Mouse (Mus musculus): ENCODE results near the gene Sparc.
"Not testable (repeated sequence)": the region's sequence is repeated elsewhere in the genome, so short reads cannot be mapped to it uniquely, and the experiment has no call there.

The Sparc gene

GRCm38 (mm10) chr11:55436089-55436488 is 13.1 kb upstream of the Sparc start:
- DNase-seq (ENCODE audit: low read depth, low spot score): no peak

- no peak for DNase-seq (ENCODE audit: low read depth, low spot score)
Observed at GRCm38 (mm10) chr11:55432981-55433380, 10.0 kb upstream of the Sparc start.

DNA sequence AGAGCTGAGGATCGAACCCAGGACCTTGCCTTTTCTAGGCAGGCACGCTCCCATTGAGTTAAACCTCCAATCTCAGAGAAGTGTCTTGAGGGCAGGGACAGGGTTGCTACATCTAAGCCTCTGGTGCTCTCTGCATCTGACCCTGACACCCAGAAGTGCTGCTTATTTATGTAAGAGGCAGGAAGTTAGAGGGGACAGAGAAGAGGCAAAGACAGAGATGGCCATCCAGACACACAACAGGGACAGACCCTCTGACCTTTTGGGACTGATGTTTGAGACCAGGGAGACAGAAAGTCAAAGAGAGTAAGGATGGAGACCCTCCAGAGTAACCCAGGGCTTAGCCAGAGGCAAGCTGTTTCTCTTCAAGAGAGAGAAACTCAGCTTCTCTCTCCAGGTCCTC is 7.0 kb upstream of the Sparc start:
- DNase-seq (ENCODE audit: low read depth, low spot score): no peak

DNA sequence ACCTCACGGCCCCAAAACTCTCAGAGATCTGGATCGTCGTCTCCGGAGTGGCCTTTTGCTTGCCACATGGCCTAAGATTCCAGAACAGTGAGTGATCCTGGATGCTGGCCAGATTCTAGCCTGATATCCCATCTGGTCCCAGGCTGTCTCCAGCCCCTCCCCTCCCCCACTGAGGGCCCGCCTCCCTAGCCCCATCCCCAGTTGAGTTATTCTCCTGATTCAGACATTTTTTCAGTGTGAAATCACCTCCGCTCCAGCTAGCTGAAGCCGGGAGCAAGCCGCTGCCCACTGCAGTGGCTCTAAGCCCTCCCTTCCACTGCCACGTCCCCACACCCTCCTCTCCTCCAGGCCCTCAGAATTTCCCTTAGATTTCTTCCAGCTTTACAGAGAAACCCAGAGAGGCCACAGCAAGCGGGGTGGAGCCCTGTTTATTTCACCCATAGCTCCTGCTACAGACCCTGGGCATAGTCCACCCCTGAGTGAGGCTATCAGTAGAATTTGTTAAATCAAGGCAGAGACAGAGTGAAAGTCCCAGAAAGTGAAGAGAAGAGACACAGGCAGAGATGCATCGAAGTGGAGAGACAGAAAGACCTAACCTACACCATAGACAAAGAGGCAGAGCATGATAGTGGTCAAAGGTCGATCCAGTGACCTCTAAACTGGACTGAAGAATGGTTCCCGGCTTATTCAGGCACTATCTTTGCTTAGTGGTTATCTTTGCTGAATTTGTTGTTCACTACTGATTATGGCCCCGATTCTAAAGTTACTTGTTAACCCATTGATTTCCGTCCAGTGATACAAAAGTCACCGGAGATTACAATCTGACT is 5.4 kb upstream of the Sparc start:
- DNase-seq (ENCODE audit: low read depth, low spot score): no peak

DNA sequence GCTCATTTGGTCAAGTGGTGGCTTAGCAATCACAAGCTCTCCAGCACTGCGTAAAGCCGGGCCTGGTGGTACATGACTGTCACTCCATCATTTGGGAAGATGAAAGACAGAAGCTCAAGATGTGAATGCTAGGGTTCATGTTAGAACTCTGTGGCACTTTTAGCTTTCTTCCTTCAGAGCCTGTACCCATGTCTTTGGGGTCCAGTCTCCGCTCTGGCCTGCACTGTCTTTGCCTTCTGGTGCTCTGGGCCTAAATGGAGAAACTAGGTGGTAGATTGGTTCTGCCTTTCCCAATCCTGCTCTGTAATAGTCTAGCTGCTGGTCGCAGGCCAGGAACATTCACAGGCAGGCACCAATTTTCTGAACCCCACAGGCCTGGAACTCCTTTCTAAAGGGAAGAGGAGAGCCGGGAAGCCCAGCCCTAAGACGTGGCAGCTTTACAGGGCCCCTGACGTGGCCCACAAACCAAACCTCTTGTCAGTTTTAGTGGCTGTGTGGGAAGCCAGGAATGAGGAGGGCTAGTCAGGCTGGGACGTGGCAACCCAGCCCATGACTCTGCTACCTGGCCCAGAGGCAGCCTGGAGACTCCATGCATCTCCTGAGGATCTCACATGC is 1.9 kb upstream of the Sparc start:
- no peak for DNase-seq (ENCODE audit: low read depth, low spot score)

DNA sequence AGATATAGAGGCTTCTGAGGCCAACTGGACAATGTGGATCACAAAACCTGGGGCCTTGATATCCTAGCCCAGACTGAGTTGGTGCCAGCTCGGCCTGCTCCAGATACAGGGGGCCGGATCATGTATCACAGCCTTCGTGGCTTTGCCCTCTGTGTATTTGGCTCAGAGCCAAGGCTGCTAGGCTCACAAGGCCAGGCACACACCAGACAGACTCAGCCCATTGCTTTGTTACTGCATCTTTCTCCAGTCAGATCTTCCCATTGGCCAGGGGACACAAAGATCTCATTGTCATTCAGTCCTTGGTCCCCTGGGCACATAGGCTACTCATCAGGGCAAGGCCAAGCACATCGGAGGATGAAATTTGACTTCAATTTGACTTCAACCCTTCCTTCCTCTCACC is 773 bp upstream of the Sparc start:
- DNase-seq (ENCODE audit: low read depth, low spot score): no peak

GRCm38 (mm10) chr11:55419678-55420307 is 3.2 kb downstream of the Sparc start:
- DNase-seq (ENCODE audit: low read depth, low spot score): no peak

DNA sequence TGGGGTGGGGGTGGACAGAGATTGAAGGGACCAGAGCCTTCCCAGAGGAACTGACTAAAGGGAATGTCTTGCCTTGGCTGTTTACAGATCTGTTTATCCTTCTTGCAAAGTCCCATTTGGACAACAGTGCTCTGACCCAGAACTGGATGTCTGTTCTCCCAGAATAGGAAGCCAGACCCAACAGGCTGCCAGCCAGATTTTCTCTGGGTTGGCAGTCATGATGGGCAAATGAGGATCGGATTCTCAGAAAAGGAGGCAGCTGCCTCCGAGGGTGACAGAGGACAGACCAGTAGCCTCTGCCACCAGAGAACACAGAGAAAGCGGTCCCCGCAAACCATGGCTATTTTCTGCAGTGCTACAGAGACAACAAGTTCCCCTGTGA is 3.7 kb downstream of the Sparc start:
- DNase-seq (ENCODE audit: low read depth, low spot score): no peak

GRCm38 (mm10) chr11:55418704-55419061 is 4.3 kb downstream of the Sparc start:
- no peak for DNase-seq (ENCODE audit: low read depth, low spot score)

DNA sequence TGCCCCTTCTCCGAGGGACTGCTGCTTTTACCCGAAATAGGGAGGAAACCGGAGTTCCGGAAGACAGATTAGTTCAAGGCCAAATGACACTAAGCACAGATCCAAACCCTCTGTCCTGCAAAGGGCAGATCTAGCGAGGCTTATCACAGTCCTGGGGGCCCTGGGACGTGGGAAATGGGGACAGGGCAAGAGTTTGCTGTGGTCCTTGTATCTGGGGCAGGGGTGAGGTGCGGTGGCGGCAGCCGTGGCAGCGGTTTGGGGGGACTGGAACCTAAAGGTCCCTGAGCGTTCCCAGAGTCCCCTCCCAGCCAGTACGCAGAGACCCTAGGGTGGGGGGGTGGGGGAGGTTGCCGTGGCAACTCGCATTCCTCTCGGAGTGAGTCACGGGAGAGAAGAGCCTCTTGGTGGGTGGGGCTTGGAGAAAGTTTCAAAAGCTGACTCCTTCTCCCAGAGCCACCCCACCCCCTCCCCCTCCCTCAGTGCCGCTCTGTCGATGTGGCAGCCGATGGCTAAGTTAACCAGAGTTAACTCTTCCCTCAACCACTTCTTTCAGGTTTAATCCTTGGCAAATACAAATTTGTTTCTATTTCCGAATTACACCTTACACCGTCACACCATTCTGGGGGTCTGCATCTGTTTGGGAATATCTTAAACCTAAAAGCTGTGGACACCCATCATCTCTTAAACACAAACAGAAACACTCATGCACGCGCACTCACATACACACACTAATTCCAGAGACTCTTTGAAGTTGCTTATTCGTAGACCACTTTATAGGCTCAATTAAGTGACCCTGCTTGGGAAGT is 4.9 kb downstream of the Sparc start:
- DNase-seq (ENCODE audit: low read depth, low spot score): no peak

DNA sequence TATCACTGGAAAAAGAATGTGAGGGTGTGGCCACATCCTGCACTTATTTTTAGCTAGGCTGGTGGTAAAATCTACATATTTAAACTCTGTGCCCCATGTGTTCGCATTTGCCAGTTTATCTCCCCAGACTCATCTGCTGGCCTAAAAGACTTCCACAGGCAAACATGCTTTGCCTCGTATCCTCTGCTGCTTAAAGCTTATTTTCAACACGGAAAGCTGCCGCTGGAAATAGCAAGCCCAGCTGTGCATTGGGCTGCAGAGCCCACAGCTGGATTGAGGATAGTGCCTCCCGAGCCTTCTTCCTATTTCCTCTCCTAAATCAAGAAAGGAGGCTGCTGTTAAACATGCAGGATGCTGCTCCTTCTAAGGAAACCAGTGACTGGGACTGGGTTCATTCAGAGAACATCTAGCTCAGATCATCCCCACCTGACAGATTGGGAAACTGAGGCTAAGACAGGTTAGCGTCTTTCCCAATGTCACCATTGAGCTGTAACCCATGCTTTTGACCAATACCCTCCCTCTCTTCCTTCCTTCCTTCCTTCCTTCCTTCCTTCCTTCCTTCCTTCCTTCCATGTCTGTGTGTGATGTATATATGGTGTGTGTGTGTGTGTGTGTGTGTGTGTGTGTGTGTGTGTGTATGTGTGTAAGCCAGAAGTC is 6.2 kb downstream of the Sparc start:
- no peak for DNase-seq (ENCODE audit: low read depth, low spot score)

DNA sequence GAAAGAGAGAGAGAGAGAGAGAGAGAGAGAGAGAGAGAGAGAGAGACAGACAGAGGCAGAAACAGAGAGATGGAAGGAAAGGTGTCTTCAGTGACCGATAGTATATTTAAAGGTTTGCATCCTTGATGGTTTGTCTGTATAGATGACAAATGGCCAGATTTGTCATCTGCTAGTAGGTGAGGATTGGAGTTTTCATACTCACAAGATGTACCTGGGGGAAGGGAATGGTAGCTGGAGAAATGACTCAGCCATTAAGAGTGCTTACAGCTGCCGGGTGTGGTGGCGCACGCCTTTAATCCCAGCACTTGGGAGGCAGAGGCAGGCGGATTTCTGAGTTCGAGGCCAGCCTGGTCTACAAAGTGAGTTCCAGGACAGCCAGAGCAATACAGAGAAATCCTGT is 7.3 kb downstream of the Sparc start:
- not testable (repeated sequence) for DNase-seq (ENCODE audit: low read depth, low spot score)

- DNase-seq (ENCODE audit: low read depth, low spot score): no peak
Observed at GRCm38 (mm10) chr11:55415036-55415704, 7.8 kb downstream of the Sparc start.

DNA sequence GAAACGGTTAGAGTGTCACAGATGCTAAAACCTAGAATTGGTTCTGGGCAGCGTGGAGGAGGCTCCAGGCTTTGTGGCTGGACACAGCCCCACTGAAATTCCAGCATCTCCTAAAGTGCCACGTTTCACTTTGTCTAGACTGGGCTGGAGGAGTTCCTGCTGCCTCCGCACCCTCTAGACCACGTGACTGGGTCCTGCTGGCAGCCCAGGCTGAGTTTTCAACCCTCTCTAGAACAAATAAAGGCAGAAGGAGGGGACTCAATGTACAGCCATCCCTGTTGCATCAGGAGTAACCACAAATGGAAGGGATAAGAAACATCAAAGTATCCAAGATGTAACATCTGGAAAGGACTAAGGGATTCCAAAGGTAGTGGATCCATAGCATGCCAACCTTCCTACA is 8.7 kb downstream of the Sparc start:
- DNase-seq (ENCODE audit: low read depth, low spot score): no peak

- DNase-seq (ENCODE audit: low read depth, low spot score): no peak
Observed at GRCm38 (mm10) chr11:55413416-55413796, 9.6 kb downstream of the Sparc start.

DNA sequence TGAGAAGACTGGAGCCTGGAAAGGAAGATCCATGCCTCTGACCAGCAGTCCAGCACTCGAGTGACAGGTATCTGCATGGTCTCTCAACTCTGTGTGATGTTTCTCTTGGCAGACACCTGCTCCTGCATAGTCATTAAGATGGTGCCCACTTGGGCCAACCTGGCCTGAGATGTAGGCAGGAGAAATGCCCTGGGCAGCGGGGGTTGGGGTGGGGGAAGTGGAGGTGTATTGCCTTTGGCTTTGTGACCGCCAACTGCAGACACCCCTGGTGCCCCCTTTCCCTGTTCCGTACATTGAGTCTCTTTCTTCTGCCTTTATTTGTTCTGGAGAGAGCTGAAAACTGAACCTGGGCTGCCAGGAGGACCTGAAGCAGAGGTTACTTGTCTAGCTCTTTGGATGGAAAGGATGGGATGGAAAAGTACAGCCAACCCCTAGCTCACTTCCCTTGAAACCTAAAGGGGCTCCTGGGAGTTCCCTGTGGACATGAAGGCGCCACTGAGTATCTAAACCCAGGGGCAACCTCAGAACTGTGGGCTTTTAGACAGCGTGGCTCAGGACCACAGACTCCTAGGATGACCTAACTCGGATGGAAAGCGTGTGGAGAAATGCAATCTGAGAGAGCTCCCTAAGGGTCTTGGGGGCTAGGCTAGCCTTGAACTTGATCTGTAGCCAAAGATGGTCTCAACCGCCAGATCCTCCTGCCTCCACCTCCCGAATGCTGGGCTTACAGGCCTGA is 10.1 kb downstream of the Sparc start:
- DNase-seq (ENCODE audit: low read depth, low spot score): no peak

DNA sequence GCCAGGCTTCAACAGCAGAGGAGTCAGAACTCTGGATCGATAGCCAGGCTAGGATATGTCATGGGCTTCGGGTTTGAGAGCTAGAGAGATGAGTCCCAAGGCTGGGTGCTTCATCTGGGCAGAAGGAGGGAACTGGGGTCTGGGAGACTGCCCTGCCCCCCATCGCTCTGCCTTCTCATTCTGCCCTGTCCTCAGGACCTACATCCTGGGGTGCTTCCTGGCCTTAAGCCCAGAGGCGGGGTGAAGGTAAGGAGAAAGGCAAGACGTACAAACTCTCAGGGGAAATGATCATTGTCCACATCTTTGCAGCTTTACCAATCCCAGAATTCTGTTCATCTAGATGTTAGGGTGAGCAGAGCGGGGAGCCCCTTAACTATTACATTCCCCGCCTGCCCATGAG is 10.9 kb downstream of the Sparc start:
- no peak for DNase-seq (ENCODE audit: low read depth, low spot score)

DNA sequence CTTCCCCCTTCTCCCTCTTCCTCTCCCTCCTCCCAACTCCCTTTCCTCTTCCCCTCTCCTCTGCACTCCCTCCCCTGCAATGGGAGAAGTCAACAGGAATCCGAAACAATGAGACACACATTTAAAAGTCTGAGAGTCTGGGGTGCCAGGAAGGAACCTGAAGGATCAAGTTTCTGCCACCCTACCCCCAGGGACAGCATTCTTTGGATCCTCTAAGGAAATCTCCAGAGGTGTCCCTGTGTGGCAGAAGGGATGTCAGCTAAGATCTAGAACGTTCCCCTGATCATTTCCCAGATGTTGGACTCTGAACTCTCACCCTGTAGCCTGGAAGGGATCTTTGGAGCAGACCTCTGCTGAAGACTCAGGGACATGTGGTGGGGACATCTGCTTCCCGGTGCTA is 12.5 kb downstream of the Sparc start:
- DNase-seq (ENCODE audit: low read depth, low spot score): no peak

DNA sequence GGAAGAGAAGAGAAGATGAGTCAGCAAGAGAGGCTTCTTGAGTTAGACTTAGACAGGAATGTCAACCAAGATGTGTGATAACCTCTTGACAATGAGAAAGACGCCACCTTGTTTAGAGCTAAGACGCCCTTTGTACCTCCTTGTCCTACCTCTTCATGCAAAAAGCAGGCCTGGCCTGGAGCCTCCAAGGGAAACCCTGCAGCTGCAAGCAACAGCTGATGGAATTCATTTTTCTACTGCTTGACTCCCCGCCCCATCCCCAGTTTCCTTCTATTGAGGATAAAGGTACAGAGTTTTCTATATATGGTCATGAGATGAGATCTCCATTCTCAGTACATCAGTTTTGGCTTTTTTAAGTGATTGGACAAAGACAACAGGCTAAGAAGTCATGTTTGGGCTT is 13.0 kb downstream of the Sparc start:
- DNase-seq (ENCODE audit: low read depth, low spot score): no peak

DNA sequence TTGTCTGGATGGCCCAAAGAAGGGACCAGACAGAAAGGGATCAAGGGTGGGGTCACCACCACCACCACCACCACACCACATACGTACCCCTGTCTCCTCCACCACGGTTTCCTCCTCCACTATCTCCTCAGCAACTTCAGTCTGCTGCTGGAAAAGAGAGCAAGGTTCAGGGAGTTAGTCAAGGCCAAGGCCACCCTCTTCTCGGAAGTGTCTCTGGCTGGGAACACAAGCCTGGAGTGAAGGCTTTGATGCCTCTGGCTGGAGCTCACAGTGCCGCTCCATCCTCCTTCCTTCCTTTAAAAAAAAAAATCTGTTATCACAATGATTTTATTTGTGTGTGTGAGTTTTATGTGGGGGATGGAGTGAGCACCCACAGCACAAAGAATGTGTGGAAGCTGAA is 15.8 kb downstream of the Sparc start:
- no peak for DNase-seq (ENCODE audit: low read depth, low spot score)

Data from WW6 (cell line).